Mouse (Mus musculus) intestine, postnatal 0 days (tissue): ENCODE measurements around the gene Gpr33. TPM values are rescaled to one million over a fixed set of nuclear protein-coding genes. Genes with fewer than 3 reads are reported as not detected.

Experiments used
- ATAC-seq: fragments of 200-750 bp; cut with Nextera tagmentation; 2 replicates; pipeline ENCODE4 v1.8.0; 2017; ENCODE audit warnings: mild to moderate bottlenecking, moderate TSS enrichment, moderate library complexity
- H3K27ac ChIP-seq: fragments of 300-500 bp; sonication (generic); 2 replicates; pipeline ENCODE4 v1.5.1; 2014; ENCODE audit warnings: mild to moderate bottlenecking, low read depth, low read length, moderate library complexity
- H3K27me3 ChIP-seq: fragments of 300-500 bp; sonication (generic); replicated peaks from 2 replicates; pipeline ENCODE4 v1.6.1; 2014; ENCODE audit warnings: low read length, mixed read lengths; ENCODE audit not compliant: control insufficient read depth, insufficient read depth
- H3K36me3 ChIP-seq: fragments of 300-500 bp; sonication (generic); 2 replicates; pipeline ENCODE4 v1.6.1; 2014; ENCODE audit warnings: mild to moderate bottlenecking, moderate library complexity; ENCODE audit not compliant: control insufficient read depth, insufficient read depth
- H3K4me1 ChIP-seq: fragments of 300-500 bp; sonication (generic); replicated peaks from 2 replicates; pipeline ENCODE4 v1.6.1; 2014; ENCODE audit warnings: antibody characterized with exemption, low read length, mixed read lengths; ENCODE audit not compliant: control insufficient read depth, insufficient read depth
- H3K4me2 ChIP-seq: fragments of 300-500 bp; sonication (generic); replicated peaks from 2 replicates; pipeline ENCODE4 v1.6.1; 2014; ENCODE audit warnings: low read depth, mild to moderate bottlenecking, moderate library complexity
- H3K4me3 ChIP-seq: fragments of 300-500 bp; sonication (generic); 2 replicates; pipeline ENCODE4 v1.5.1; 2014; ENCODE audit warnings: low read depth, low read length
- H3K9ac ChIP-seq: fragments of 300-500 bp; sonication (generic); 2 replicates; pipeline ENCODE4 v1.6.1; 2014; ENCODE audit warnings: mild to moderate bottlenecking, low read depth, low read length
- H3K9me3 ChIP-seq: fragments of 300-500 bp; sonication (generic); 2 replicates; pipeline ENCODE4 v1.6.1; 2016; ENCODE audit warnings: mixed run types; ENCODE audit not compliant: control insufficient read depth
- CTCF ChIP-seq: sonication (generic); IDR thresholded peaks from 2 replicates; pipeline ENCODE4 v1.5.1; 2016; ENCODE audit warnings: low read depth, mild to moderate bottlenecking, control low read depth, antibody characterized with exemption, moderate library complexity
- WGBS: fragments of 180-500 bp; shearing (Covaris S2); extraction: QIAGEN DNeasy Blood & Tissue Kit; methylation state at CpG from one replicate; pipeline ENCODE4 v1.1.7; 2014; 5-methylcytosine and 5-hydroxymethylcytosine counted together
- polyA plus RNA-seq: library from polyadenylated mRNA; unstranded; fragments of >200 nt; fragmentation: Nextera tagmentation; extraction: Ambion mirVana; gene quantifications from 2 replicates; pipeline ENCODE4 v1.2.1, GENCODE M21; 2015

Gene Gpr33
- polyA plus RNA-seq, 1 experiment from 2014 or later: not detected

DNA sequence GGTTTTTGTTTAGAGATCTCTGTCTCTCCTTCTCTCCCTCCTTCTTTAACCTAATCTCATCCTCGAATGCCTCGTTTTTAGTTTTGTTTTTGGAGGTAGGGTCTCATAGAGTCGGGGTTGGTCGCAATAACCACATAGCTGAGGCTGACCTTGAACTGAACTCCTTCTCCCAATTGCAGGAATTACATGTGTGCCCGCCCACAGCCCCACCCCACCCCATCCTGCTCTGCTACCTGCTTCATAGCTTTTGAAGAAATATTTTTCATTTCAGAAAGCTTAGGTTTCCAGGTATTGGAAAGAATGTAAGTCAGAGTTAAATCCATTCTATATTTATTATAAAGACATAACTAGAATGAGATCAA lies 21.2 kb downstream of the Gpr33 start:
- WGBS: 38% methylated on average over 5 of the region's 5 CpGs
- Histone ChIP-seq H3K27me3 (no peaks in the 10 kb centered on the region), H3K4me1 (no peaks in the 10 kb centered on the region), H3K4me3 (peak overlapping the region; percentile 80), H3K4me2 (peak overlapping the region; percentile 84), H3K9ac (peak overlapping the region; percentile 88; the same call in 1 of the 2 replicates), H3K27ac (peak overlapping the region; percentile 58; the same call in 1 of the 2 replicates), H3K36me3 (peaks cover 7% of the 10 kb centered on the region; the same call in 1 of the 2 replicates), H3K9me3 (no peaks in the 10 kb centered on the region)
- TF ChIP-seq CTCF: no peak
- peak; percentile 36; the same call in 1 of the 2 replicates for ATAC-seq

DNA sequence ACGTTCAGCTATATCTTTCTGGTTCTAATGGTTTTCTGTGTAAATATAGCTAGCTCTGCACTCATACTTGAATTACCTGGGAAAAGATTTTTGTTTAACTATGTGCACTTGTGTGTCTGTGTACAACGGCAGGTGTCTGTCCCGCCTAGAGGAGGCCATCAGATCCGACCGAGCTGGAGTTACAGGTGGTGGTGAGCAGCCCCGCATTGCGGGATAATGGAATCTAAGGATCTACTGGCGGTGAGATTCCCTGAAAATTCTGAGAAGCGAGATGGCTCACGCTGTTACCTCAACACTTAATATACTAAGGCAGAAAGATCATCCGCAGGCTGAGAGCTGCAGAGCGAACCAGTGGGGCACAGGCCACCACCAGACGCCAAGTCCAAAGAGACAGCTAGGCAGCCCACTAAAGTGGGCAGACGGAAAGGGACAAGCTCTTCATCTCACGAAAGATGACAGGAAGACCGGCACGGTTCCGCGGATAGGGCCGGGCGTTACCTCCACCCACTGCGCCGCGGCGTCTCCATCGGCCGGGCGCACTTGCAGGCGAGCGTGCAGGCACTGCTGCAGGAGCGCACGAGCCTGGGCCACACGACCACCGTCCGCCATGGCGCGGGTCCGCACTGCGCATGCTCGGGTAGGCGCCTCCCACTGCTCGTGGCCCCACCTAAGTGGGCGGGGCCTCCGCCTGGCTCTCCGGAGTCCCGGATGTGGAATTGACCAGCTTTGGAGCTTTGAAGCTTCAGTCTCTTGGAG lies 21.8 kb downstream of the Gpr33 start, which contains the start of gene Dtd2:
Gene Dtd2 (minus strand): TSS at position 625 of the 756 bp plus-strand sequence.
- Histone ChIP-seq H3K9me3 (no peaks in the 10 kb centered on the region), H3K9ac (peak within 1 kb of the TSS; percentile 88), H3K36me3 (peaks cover 7% of the 10 kb centered on the region; the same call in 1 of the 2 replicates), H3K27me3 (no peaks in the 10 kb centered on the region), H3K27ac (peak within 1 kb of the TSS; percentile 58), H3K4me3 (peak within 1 kb of the TSS; percentile 80), H3K4me2 (peak within 1 kb of the TSS; percentile 84), H3K4me1 (no peaks in the 10 kb centered on the region)
- WGBS: 1% methylated on average over 46 of the region's 46 CpGs
- TF ChIP-seq CTCF: no peak
- ATAC-seq: peak; percentile 88

DNA sequence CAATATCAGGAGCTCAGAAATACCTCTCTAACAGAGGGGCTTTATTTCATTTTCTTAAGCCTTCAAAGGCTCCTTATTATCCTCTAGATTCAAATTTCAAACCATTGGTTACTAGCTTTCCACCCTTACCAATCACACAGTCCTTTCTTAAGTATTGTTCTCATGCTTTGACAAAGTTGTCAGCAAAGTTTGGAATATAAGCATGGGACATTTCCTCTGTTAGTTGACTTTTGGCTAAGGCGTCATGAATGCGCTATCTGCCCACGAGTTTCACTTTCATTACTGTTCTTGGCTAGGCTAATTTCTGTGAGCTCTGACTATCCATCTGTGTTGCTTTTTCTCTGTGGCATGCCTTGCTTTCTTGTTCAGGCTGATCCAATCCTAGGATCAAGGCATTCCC lies 25.1 kb downstream of the Gpr33 start:
- no peaks in the 10 kb centered on the region for H3K27me3 ChIP-seq
- H3K9ac ChIP-seq: no peak overlapping the region
- H3K4me2 ChIP-seq: no peak overlapping the region
- H3K9me3 ChIP-seq: no peaks in the 10 kb centered on the region
- TF ChIP-seq CTCF: no peak
- ATAC-seq: no peak
- no peak overlapping the region for H3K27ac ChIP-seq
- 86% methylated on average over 3 of the region's 3 CpGs for WGBS
- H3K36me3 ChIP-seq: peaks cover 20% of the 10 kb centered on the region; the same call in 1 of the 2 replicates
- H3K4me1 ChIP-seq: no peaks in the 10 kb centered on the region
- no peak overlapping the region for H3K4me3 ChIP-seq

DNA sequence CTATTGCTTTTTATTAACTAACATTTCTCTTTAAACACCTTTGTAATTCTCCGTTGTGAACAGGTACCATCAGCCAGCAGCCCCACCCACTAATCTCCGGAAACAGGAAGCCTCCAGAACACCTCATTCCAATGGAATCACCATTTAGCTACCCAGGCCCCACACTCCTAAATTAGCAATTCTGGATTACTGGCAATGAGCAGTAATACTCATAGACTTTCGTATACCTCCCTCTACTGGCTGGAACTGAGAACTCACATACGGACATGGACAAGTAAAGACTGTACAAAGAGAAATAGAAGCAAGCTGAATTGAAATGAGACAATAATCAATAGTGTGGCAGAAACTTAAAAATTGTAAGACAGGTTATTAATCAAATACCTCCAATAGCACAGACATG lies 26.3 kb downstream of the Gpr33 start:
- no peaks in the 10 kb centered on the region for H3K27me3 ChIP-seq
- no peak overlapping the region for H3K9ac ChIP-seq
- H3K4me2 ChIP-seq: no peak overlapping the region
- WGBS: 19% methylated on average over 4 of the region's 4 CpGs
- no peak overlapping the region for H3K4me3 ChIP-seq
- H3K36me3 ChIP-seq: peaks cover 24% of the 10 kb centered on the region; the same call in 1 of the 2 replicates
- peak; percentile 61 for ATAC-seq
- no peaks in the 10 kb centered on the region for H3K4me1 ChIP-seq
- peak; percentile 86 for TF ChIP-seq CTCF
- H3K9me3 ChIP-seq: no peaks in the 10 kb centered on the region
- no peak overlapping the region for H3K27ac ChIP-seq

DNA sequence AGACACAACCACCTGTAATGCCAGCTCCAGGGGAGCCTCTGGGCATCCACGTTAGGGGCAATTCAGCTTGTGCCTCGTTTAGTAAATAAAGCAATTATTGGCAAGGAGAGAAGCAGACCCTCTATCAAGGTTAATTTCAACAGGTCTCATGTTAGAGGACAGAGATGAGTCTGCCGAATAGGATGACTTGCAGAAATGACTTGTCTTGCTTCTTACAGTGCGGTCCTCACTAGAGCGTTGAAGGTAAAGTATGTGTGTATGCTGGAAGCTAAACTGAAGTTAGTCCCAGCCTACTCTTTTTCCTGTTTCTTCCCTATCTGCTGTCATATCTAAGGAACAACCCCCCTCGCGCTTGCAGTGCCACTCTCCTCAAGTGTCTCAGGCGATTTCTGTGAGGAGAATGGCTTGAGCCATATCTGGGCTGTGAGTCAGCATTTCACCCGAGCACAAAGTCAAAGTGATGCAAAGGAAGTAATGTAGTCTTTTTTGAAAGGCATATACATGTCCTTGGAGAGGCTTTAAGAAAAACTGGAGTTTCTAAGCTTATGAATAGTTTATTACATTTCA lies 29.4 kb downstream of the Gpr33 start:
- Histone ChIP-seq H3K4me3 (no peak overlapping the region), H3K36me3 (peaks cover 20% of the 10 kb centered on the region; the same call in 1 of the 2 replicates), H3K9ac (no peak overlapping the region), H3K27me3 (no peaks in the 10 kb centered on the region), H3K4me1 (no peaks in the 10 kb centered on the region), H3K4me2 (no peak overlapping the region), H3K27ac (no peak overlapping the region), H3K9me3 (no peaks in the 10 kb centered on the region)
- WGBS: 81% methylated on average over 9 of the region's 9 CpGs
- no peak for TF ChIP-seq CTCF
- no peak for ATAC-seq

DNA sequence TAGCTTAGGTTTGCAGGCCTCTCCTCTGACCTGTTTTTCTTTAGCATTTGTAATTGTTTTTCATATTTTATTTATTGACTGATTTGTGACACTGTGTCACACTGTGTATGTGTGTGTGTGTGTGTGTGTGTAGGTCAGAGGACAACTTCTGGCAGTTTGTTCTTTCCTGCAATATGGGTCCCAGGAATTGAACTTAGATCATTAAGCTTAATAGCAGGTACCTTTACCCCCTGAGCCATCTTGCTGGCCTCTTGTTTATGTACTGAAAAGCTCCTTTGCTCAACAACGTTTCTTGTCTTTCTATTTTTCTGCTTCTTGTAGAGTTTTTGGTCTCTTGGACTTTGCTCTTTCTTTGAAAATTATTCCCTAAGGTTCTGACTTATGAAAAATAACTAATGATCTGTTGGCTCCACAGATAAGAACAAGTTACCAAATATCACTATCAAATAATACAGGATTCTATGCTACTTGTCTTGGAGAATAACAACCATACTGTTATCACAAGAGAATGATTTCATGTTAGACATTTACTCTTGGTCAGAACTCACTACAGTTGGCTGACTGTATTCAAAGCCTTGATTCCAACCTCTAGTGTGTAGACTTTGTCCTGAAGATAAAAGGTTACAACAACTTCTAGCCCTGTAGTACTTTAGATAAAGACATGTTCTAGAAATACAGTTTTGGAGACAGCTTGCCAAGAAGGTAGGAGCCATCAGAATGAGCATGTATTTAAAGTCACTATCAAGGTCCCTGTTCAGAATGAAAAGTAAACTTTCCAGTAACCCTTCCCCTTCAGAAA lies 31.9 kb downstream of the Gpr33 start:
- H3K27ac ChIP-seq: peak overlapping the region; percentile 64
- H3K4me1 ChIP-seq: no peaks in the 10 kb centered on the region
- no peaks in the 10 kb centered on the region for H3K27me3 ChIP-seq
- peak; percentile 77 for ATAC-seq
- H3K9ac ChIP-seq: no peak overlapping the region
- WGBS: 47% methylated on average over 1 of the region's 1 CpGs
- no peak for TF ChIP-seq CTCF
- no peaks in the 10 kb centered on the region for H3K9me3 ChIP-seq
- H3K4me3 ChIP-seq: no peak overlapping the region
- H3K36me3 ChIP-seq: peaks cover 16% of the 10 kb centered on the region; the same call in 1 of the 2 replicates
- no peak overlapping the region for H3K4me2 ChIP-seq
